Mouse (Mus musculus): Measurements from ENCODE around the gene 1110004F10Rik.

- TF ChIP-seq CTCF (IDR thresholded peaks at IDR 0.05 in 2 of 3, conservative IDR thresholded peaks at IDR 0.05 in 1 of 3; ENCODE audit: control insufficient read depth in 1 of 3, insufficient read depth in 1 of 3, low read depth in 2 of 3, low read length in 3 of 3, poor library complexity in 1 of 3, severe bottlenecking in 1 of 3) (no peak), SIN3A (IDR thresholded peaks at IDR 0.05; ENCODE audit: low read length) (no peak), ZKSCAN1 (IDR thresholded peaks at IDR 0.05; ENCODE audit: low read depth, low read length) (no peak), MAX (IDR thresholded peaks at IDR 0.05; ENCODE audit: low read length) (no peak), BHLHE40 (IDR thresholded peaks at IDR 0.05; ENCODE audit: borderline replicate concordance, low read depth, low read length) (no peak)
Measured at GRCm38 (mm10) chr7:116031388-116031717, 7.8 kb upstream of the 1110004F10Rik start.

Data from MEL (cell line).